Mouse (Mus musculus): ENCODE results near the gene S100a3. TPM values are rescaled to one million over a fixed set of nuclear protein-coding genes. Genes with fewer than 3 reads are reported as not detected.

The S100a3 gene
- polyA plus RNA-seq, 1 experiment from 2014 or later = 1.2 TPM

- peaks cover 11% of the 10 kb centered on the region for H3K4me1 ChIP-seq (replicated peaks; ENCODE audit: control insufficient read depth, insufficient read depth)
- no peaks in the 10 kb centered on the region for H3K9me3 ChIP-seq (ENCODE audit: control insufficient read depth, low read length)
- 71% methylated on average over 2 of the region's 2 CpGs for WGBS
- ATAC-seq (ENCODE audit: low FRiP score, low TSS enrichment) (no peak), DNase-seq (ENCODE audit: low spot score) (no peak)
- no peak overlapping the region for H3K9ac ChIP-seq (ENCODE audit: low read length)
- H3K4me2 ChIP-seq (replicated peaks; ENCODE audit: low read depth) = no peak overlapping the region
- no peaks in the 10 kb centered on the region for H3K36me3 ChIP-seq (ENCODE audit: control insufficient read depth, insufficient read depth, low read length)
- no peak overlapping the region for H3K4me3 ChIP-seq (ENCODE audit: low read depth, low read length)
- H3K27ac ChIP-seq (replicated peaks) = peak overlapping the region; percentile 90
- TF ChIP-seq EP300 (optimal IDR thresholded peaks at IDR 0.05) = no peak
- no peak for TF ChIP-seq CTCF (IDR thresholded peaks at IDR 0.05; ENCODE audit: low read depth)
- H3K27me3 ChIP-seq (ENCODE audit: control insufficient read depth, insufficient read depth, low read length) = no peaks in the 10 kb centered on the region
These were observed 45.4 kb downstream of the S100a3 start for GRCm38 (mm10) chr3:90605736-90606135.

- peak; percentile 15; the same call in 1 of the 2 replicates for ATAC-seq (ENCODE audit: low FRiP score, low TSS enrichment)
These were observed 45.8 kb downstream of the S100a3 start for GRCm38 (mm10) chr3:90606185-90606584.

GRCm38 (mm10) chr3:90607361-90607760 is 47.0 kb downstream of the S100a3 start:
- 81% methylated on average over 3 of the region's 3 CpGs for WGBS
- Histone ChIP-seq H3K27me3 (ENCODE audit: control insufficient read depth, insufficient read depth, low read length) (no peaks in the 10 kb centered on the region), H3K36me3 (ENCODE audit: control insufficient read depth, insufficient read depth, low read length) (no peaks in the 10 kb centered on the region), H3K27ac (replicated peaks) (no peak overlapping the region), H3K4me2 (replicated peaks; ENCODE audit: low read depth) (no peak overlapping the region), H3K4me3 (ENCODE audit: low read depth, low read length) (no peak overlapping the region), H3K9ac (ENCODE audit: low read length) (no peak overlapping the region), H3K4me1 (replicated peaks; ENCODE audit: control insufficient read depth, insufficient read depth) (peaks cover 10% of the 10 kb centered on the region), H3K9me3 (ENCODE audit: control insufficient read depth, low read length) (no peaks in the 10 kb centered on the region)
- TF ChIP-seq CTCF (IDR thresholded peaks at IDR 0.05; ENCODE audit: low read depth) (no peak), EP300 (optimal IDR thresholded peaks at IDR 0.05) (no peak)
- ATAC-seq (ENCODE audit: low FRiP score, low TSS enrichment) = no peak
- DNase-seq (ENCODE audit: low spot score) = no peak

More at GRCm38 (mm10) chr3:90606185-90606584, 45.8 kb downstream of the S100a3 start:
- H3K4me2 ChIP-seq (replicated peaks; ENCODE audit: low read depth) = no peak overlapping the region
- no peaks in the 10 kb centered on the region for H3K36me3 ChIP-seq (ENCODE audit: control insufficient read depth, insufficient read depth, low read length)
- peaks cover 10% of the 10 kb centered on the region for H3K4me1 ChIP-seq (replicated peaks; ENCODE audit: control insufficient read depth, insufficient read depth)
- DNase-seq (ENCODE audit: low spot score) = no peak
- H3K27ac ChIP-seq (replicated peaks) = peak overlapping the region; percentile 90
- H3K4me3 ChIP-seq (ENCODE audit: low read depth, low read length) = no peak overlapping the region
- H3K9me3 ChIP-seq (ENCODE audit: control insufficient read depth, low read length) = no peaks in the 10 kb centered on the region
- no peaks in the 10 kb centered on the region for H3K27me3 ChIP-seq (ENCODE audit: control insufficient read depth, insufficient read depth, low read length)
- TF ChIP-seq EP300 (optimal IDR thresholded peaks at IDR 0.05) (no peak), CTCF (IDR thresholded peaks at IDR 0.05; ENCODE audit: low read depth) (no peak)
- no peak overlapping the region for H3K9ac ChIP-seq (ENCODE audit: low read length)
- WGBS = 51% methylated on average over 6 of the region's 6 CpGs

- Histone ChIP-seq H3K27me3 (ENCODE audit: control insufficient read depth, insufficient read depth, low read length) (no peaks in the 10 kb centered on the region), H3K9ac (ENCODE audit: low read length) (no peak within 1 kb of the TSS), H3K9me3 (ENCODE audit: control insufficient read depth, low read length) (no peaks in the 10 kb centered on the region), H3K4me2 (replicated peaks; ENCODE audit: low read depth) (no peak within 1 kb of the TSS), H3K27ac (replicated peaks) (0 out of 2 replicates have a peak within 1 kb of the TSS, but pooled peaks have one; percentile 20), H3K4me1 (replicated peaks; ENCODE audit: control insufficient read depth, insufficient read depth) (peaks cover 10% of the 10 kb centered on the region), H3K4me3 (ENCODE audit: low read depth, low read length) (no peak within 1 kb of the TSS), H3K36me3 (ENCODE audit: control insufficient read depth, insufficient read depth, low read length) (no peaks in the 10 kb centered on the region)
- 55% methylated on average over 3 of the region's 3 CpGs for WGBS
- no peak for TF ChIP-seq EP300 (optimal IDR thresholded peaks at IDR 0.05)
- no peak for TF ChIP-seq CTCF (IDR thresholded peaks at IDR 0.05; ENCODE audit: low read depth)
- DNase-seq (ENCODE audit: low spot score) = no peak
- ATAC-seq (ENCODE audit: low FRiP score, low TSS enrichment) = no peak
These were observed 47.8 kb downstream of the S100a3 start, which contains the start of gene S100a5 for GRCm38 (mm10) chr3:90608223-90608622. Gene S100a5 (plus strand): TSS chr3:90608523.

- Histone ChIP-seq H3K9ac (ENCODE audit: low read length) (no peak overlapping the region), H3K27ac (replicated peaks) (0 out of 2 replicates have a peak overlapping the region, but pooled peaks have one; percentile 20), H3K4me2 (replicated peaks; ENCODE audit: low read depth) (no peak overlapping the region), H3K4me3 (ENCODE audit: low read depth, low read length) (no peak overlapping the region), H3K27me3 (ENCODE audit: control insufficient read depth, insufficient read depth, low read length) (no peaks in the 10 kb centered on the region), H3K4me1 (replicated peaks; ENCODE audit: control insufficient read depth, insufficient read depth) (peaks cover 11% of the 10 kb centered on the region), H3K36me3 (ENCODE audit: control insufficient read depth, insufficient read depth, low read length) (no peaks in the 10 kb centered on the region), H3K9me3 (ENCODE audit: control insufficient read depth, low read length) (no peaks in the 10 kb centered on the region)
- ATAC-seq (ENCODE audit: low FRiP score, low TSS enrichment) (peak; percentile 49), DNase-seq (ENCODE audit: low spot score) (peak; percentile 59)
- no peak for TF ChIP-seq EP300 (optimal IDR thresholded peaks at IDR 0.05)
- no peak for TF ChIP-seq CTCF (IDR thresholded peaks at IDR 0.05; ENCODE audit: low read depth)
These were observed 48.7 kb downstream of the S100a3 start for GRCm38 (mm10) chr3:90609102-90609501.

GRCm38 (mm10) chr3:90611494-90611893 is 51.1 kb downstream of the S100a3 start:
- Histone ChIP-seq H3K36me3 (ENCODE audit: control insufficient read depth, insufficient read depth, low read length) (no peaks in the 10 kb centered on the region), H3K4me2 (replicated peaks; ENCODE audit: low read depth) (no peak overlapping the region), H3K4me3 (ENCODE audit: low read depth, low read length) (no peak overlapping the region), H3K9ac (ENCODE audit: low read length) (0 out of 2 replicates have a peak overlapping the region, but pooled peaks have one; percentile 8), H3K9me3 (ENCODE audit: control insufficient read depth, low read length) (no peaks in the 10 kb centered on the region), H3K4me1 (replicated peaks; ENCODE audit: control insufficient read depth, insufficient read depth) (peaks cover 5% of the 10 kb centered on the region), H3K27me3 (ENCODE audit: control insufficient read depth, insufficient read depth, low read length) (no peaks in the 10 kb centered on the region), H3K27ac (replicated peaks) (0 out of 2 replicates have a peak overlapping the region, but pooled peaks have one; percentile 4)
- 89% methylated on average over 3 of the region's 3 CpGs for WGBS
- TF ChIP-seq CTCF (IDR thresholded peaks at IDR 0.05; ENCODE audit: low read depth) = no peak
- TF ChIP-seq EP300 (optimal IDR thresholded peaks at IDR 0.05) = no peak
- DNase-seq (ENCODE audit: low spot score) = no peak
- ATAC-seq (ENCODE audit: low FRiP score, low TSS enrichment) = no peak
